Mouse (Mus musculus) liver, adult 2 months (tissue): Measurements from ENCODE around the gene Fcrlb. TPM values are rescaled to one million over a fixed set of nuclear protein-coding genes. Genes with fewer than 3 reads are reported as not detected.

ENCODE experiments used
- DNase-seq: peaks from one replicate; pipeline ENCODE4 v3.0.0-alpha.2; 2011; ENCODE audit warnings: low read depth, low spot score; ENCODE audit errors: extremely low read depth
- H3K27ac ChIP-seq: fragments of 200-500 bp; replicated peaks from 2 replicates; pipeline ENCODE4 v1.5.1; 2012; ENCODE audit warnings: low read depth, mild to moderate bottlenecking, control low read depth, inconsistent platforms, low read length; ENCODE audit not compliant: insufficient read depth
- H3K27me3 ChIP-seq: fragments of 200-500 bp; 2 replicates; pipeline ENCODE4 v1.6.1; 2012; ENCODE audit warnings: mild to moderate bottlenecking, moderate library complexity, low read length, inconsistent platforms; ENCODE audit not compliant: control insufficient read depth, insufficient read depth
- H3K36me3 ChIP-seq: fragments of 200-500 bp; 2 replicates; pipeline ENCODE4 v1.6.1; 2012; ENCODE audit warnings: low read length, inconsistent platforms; ENCODE audit not compliant: control insufficient read depth, insufficient read depth
- H3K4me1 ChIP-seq: fragments of 200-500 bp; 2 replicates; pipeline ENCODE4 v1.6.1; 2011; ENCODE audit warnings: low read length; ENCODE audit not compliant: control insufficient read depth, insufficient read depth
- H3K4me3 ChIP-seq: fragments of 200-500 bp; 2 replicates; pipeline ENCODE4 v1.5.1; 2011; ENCODE audit warnings: low read depth, mild to moderate bottlenecking, control low read depth, low read length, moderate library complexity; ENCODE audit not compliant: insufficient read depth
- H3K79me2 ChIP-seq: fragments of 200-500 bp; 2 replicates; pipeline ENCODE4 v1.6.1; 2012; ENCODE audit warnings: inconsistent platforms, mild to moderate bottlenecking, low read length, moderate library complexity; ENCODE audit not compliant: control insufficient read depth, insufficient read depth
- H3K9ac ChIP-seq: fragments of 200-500 bp; 2 replicates; pipeline ENCODE4 v1.6.1; 2012; ENCODE audit warnings: low read depth, mild to moderate bottlenecking, control low read depth, inconsistent platforms, low read length
- CTCF ChIP-seq: fragments of 200-500 bp; IDR thresholded peaks from 2 replicates; pipeline ENCODE4 v1.5.1; 2011; ENCODE audit warnings: low read depth, low read length, control low read depth
- POLR2A ChIP-seq: fragments of 200-500 bp; IDR thresholded peaks from 2 replicates; pipeline ENCODE4 v1.6.1; 2011; ENCODE audit warnings: low read length, control low read depth; ENCODE audit not compliant: insufficient read depth; ENCODE audit errors: extremely low read depth
- WGBS: fragments of 180-500 bp; shearing (Covaris S2); methylation state at CpG from one replicate; pipeline ENCODE4 v1.1.7; 2018; 5-methylcytosine and 5-hydroxymethylcytosine counted together
- polyA plus RNA-seq: library from polyadenylated mRNA; depleted of rRNA; stranded (reverse); fragments of >200 nt; gene quantifications from 2 replicates; pipeline ENCODE4 v1.2.3, GENCODE M21; 2012
- total RNA-seq: library from RNA; depleted of rRNA; stranded (reverse); fragments of >200 nt; gene quantifications from 2 replicates; pipeline ENCODE4 v1.2.3, GENCODE M21; 2014

Fcrlb gene
- total and polyA plus RNA-seq, 2 experiments, result 0.11 to 0.18 TPM

DNA sequence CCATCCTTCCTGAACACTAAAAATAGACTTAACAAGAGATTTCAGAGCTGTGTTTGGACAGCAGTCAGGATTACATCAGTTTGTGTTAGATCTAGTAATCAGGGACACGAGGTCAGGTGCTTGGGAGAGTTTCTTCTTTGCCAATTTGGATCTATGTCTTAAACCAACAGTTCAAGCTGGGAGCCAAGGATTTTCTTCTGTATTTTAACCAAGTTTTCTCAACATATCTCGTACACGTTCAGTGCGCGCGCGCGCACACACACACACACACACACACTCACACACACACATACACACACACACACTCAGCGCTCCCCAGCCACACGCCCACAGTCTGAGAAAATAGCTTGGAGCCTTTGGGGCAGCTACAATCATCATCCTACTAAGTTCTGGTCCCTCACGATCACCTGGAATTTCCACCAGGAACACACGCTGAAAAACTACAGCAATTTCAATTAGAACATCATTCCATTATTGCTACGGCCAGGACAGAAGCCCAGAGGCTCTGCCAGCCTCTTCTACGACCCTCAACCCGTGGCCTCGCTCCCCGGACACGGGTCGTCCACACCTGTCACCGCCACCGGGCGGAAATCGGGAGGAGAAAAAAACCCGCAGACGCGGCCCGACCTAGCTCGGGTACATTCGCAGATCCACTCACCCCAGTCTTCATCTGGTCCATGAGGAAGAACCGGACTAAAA, 45.6 kb downstream of the Fcrlb start:
- Histone ChIP-seq H3K4me3 (peak overlapping the region; percentile 91), H3K27me3 (no peaks in the 10 kb centered on the region), H3K4me1 (peaks cover 22% of the 10 kb centered on the region), H3K9ac (peak overlapping the region; percentile 88), H3K36me3 (no peaks in the 10 kb centered on the region), H3K27ac (peak overlapping the region; percentile 94), H3K79me2 (peaks cover 15% of the 10 kb centered on the region; the same call in 1 of the 2 replicates)
- WGBS, result under 1% methylated on average over 30 of the region's 30 CpGs
- TF ChIP-seq CTCF (no peak), POLR2A (no peak)
- DNase-seq, result peak; percentile 98

DNA sequence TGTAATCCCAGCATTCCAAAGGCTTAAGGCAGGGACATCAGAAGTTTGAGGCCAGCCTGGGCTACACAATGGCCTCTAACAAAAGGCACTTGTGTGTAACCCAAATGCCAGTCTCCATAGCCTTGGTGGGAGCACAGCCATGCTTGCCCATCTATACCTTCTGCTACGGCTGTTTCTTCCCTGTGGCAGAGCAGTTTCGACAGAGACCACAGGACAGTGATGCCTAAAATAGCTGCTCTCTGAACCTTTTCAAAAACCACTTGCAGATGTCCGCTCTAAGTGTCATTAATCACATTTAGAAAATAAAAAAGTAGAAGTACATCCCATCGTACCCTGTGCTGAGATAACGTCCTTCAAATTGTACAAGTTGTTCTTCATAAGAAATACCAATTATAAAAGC, 47.3 kb downstream of the Fcrlb start:
- no peaks in the 10 kb centered on the region for H3K27me3 ChIP-seq
- no peak overlapping the region for H3K9ac ChIP-seq
- no peaks in the 10 kb centered on the region for H3K36me3 ChIP-seq
- peaks cover 23% of the 10 kb centered on the region; the same call in 1 of the 2 replicates for H3K79me2 ChIP-seq
- H3K27ac ChIP-seq, result no peak overlapping the region
- DNase-seq, result no peak
- 78% methylated on average over 5 of the region's 5 CpGs for WGBS
- peaks cover 24% of the 10 kb centered on the region for H3K4me1 ChIP-seq
- no peak overlapping the region for H3K4me3 ChIP-seq
- TF ChIP-seq CTCF (no peak), POLR2A (no peak)

DNA sequence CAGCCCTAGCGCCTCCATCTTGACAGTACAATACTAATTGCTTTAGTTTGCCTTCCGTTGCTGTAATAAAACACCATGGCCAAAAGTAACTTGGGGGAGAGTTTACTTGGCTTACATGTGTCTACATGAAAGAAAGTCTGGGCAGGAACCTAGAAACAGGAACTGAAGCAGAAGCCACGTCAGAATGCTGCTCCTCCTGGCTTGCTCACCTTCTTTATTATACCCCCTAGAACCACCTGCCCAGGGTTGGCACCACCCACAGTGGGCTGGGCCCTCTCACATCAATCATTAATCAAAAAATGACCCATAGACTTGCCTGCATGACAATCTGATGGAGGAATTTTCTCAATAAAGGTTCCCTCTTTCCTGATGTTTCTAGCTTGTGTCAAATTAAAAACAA, 48.0 kb downstream of the Fcrlb start:
- peaks cover 26% of the 10 kb centered on the region; the same call in 1 of the 2 replicates for H3K79me2 ChIP-seq
- TF ChIP-seq CTCF (no peak), POLR2A (no peak)
- no peak overlapping the region for H3K9ac ChIP-seq
- peak; percentile 23 for DNase-seq
- H3K36me3 ChIP-seq, result no peaks in the 10 kb centered on the region
- 63% methylated on average over 3 of the region's 3 CpGs for WGBS
- peaks cover 24% of the 10 kb centered on the region for H3K4me1 ChIP-seq
- H3K27me3 ChIP-seq, result no peaks in the 10 kb centered on the region
- H3K27ac ChIP-seq, result no peak overlapping the region
- no peak overlapping the region for H3K4me3 ChIP-seq

- no peak for TF ChIP-seq CTCF
- TF ChIP-seq POLR2A, result no peak
- H3K27me3 ChIP-seq, result no peaks in the 10 kb centered on the region
- H3K9ac ChIP-seq, result no peak overlapping the region
- H3K27ac ChIP-seq, result no peak overlapping the region
- H3K4me3 ChIP-seq, result no peak overlapping the region
- H3K36me3 ChIP-seq, result no peaks in the 10 kb centered on the region
- H3K79me2 ChIP-seq, result peaks cover 29% of the 10 kb centered on the region; the same call in 1 of the 2 replicates
- DNase-seq, result no peak
- peaks cover 24% of the 10 kb centered on the region for H3K4me1 ChIP-seq
Measured at GRCm38 (mm10) chr1:170864234-170864633, 48.5 kb downstream of the Fcrlb start.

DNA sequence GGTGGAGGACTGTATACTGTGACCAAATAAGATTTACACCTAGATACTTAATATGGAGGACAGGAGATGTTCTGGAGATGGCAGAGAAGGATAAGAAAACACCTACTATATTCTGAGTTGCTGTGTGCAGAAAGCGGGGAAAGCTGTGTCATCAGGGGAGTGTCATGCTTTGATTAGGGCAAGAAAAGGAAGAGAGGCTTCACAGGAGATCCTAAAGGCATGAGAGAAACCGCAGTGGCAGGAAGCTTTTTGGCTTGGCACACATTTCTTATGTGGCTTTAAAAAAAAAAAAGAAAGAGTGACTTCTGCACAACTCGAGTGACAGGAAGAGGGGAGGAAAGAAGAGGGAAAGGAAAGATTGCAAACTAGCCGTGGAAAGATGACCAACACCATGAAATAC, 49.7 kb downstream of the Fcrlb start:
- no peak overlapping the region for H3K4me3 ChIP-seq
- H3K79me2 ChIP-seq, result peaks cover 29% of the 10 kb centered on the region; the same call in 1 of the 2 replicates
- no peaks in the 10 kb centered on the region for H3K27me3 ChIP-seq
- TF ChIP-seq CTCF, result no peak
- TF ChIP-seq POLR2A, result no peak
- H3K36me3 ChIP-seq, result no peaks in the 10 kb centered on the region
- H3K9ac ChIP-seq, result no peak overlapping the region
- 18% methylated on average over 4 of the region's 4 CpGs for WGBS
- DNase-seq, result no peak
- H3K4me1 ChIP-seq, result peaks cover 24% of the 10 kb centered on the region
- H3K27ac ChIP-seq, result peak overlapping the region; percentile 19; the same call in 1 of the 2 replicates

DNA sequence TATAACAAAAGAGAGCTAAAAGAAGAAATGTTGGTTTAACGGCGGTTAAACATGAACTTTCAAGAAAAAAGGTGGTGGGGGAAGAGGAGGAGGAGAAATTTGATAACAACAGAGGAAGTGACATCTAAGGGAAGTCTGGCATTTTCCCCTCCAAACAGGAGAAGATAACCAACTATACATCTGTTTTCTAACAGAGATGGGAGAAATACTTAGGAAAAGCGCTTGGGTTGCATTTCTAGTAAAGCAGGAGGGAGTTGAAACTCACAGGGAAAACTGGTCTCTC, 50.4 kb downstream of the Fcrlb start:
- H3K27ac ChIP-seq, result peak overlapping the region; percentile 8; the same call in 1 of the 2 replicates
- peaks cover 24% of the 10 kb centered on the region for H3K4me1 ChIP-seq
- no peak for DNase-seq
- WGBS, result 9% methylated on average over 3 of the region's 3 CpGs
- no peak overlapping the region for H3K9ac ChIP-seq
- TF ChIP-seq CTCF (no peak), POLR2A (no peak)
- no peaks in the 10 kb centered on the region for H3K27me3 ChIP-seq
- H3K4me3 ChIP-seq, result no peak overlapping the region
- peaks cover 31% of the 10 kb centered on the region; the same call in 1 of the 2 replicates for H3K79me2 ChIP-seq
- H3K36me3 ChIP-seq, result no peaks in the 10 kb centered on the region
